Mouse (Mus musculus) forebrain, embryonic 13.5 days (tissue): ENCODE results near the gene Nptn. TPM values are rescaled to one million over a fixed set of nuclear protein-coding genes. Genes with fewer than 3 reads are reported as not detected.

Experiments used
- ATAC-seq: fragments of 200-750 bp; cut with Nextera tagmentation; 2 replicates; pipeline ENCODE4 v1.8.0; 2017
- H3K27ac ChIP-seq: fragments of 300-500 bp; sonication (generic); 2 replicates; pipeline ENCODE4 v1.5.1; 2015; ENCODE audit warnings: inconsistent platforms, mild to moderate bottlenecking, moderate library complexity
- H3K27me3 ChIP-seq: fragments of 300-500 bp; sonication (generic); 2 replicates; pipeline ENCODE4 v1.6.1; 2015; ENCODE audit warnings: mild to moderate bottlenecking, inconsistent platforms
- H3K36me3 ChIP-seq: fragments of 300-500 bp; sonication (generic); 2 replicates; pipeline ENCODE4 v1.6.1; 2015; ENCODE audit warnings: mild to moderate bottlenecking, inconsistent platforms; ENCODE audit not compliant: poor library complexity, severe bottlenecking
- H3K4me1 ChIP-seq: fragments of 300-500 bp; sonication (generic); 2 replicates; pipeline ENCODE4 v1.6.1; 2015; ENCODE audit warnings: inconsistent platforms
- H3K4me2 ChIP-seq: fragments of 300-500 bp; sonication (generic); 2 replicates; pipeline ENCODE4 v1.6.1; 2015; ENCODE audit warnings: inconsistent platforms, mild to moderate bottlenecking, moderate library complexity
- H3K4me3 ChIP-seq: fragments of 300-500 bp; sonication (generic); 2 replicates; pipeline ENCODE4 v1.5.1; 2015; ENCODE audit warnings: mild to moderate bottlenecking, inconsistent platforms
- H3K9ac ChIP-seq: fragments of 300-500 bp; sonication (generic); 2 replicates; pipeline ENCODE4 v1.6.1; 2015; ENCODE audit warnings: mild to moderate bottlenecking, inconsistent platforms
- H3K9me3 ChIP-seq: fragments of 300-500 bp; sonication (generic); replicated peaks from 2 replicates; pipeline ENCODE4 v1.6.1; 2016; ENCODE audit warnings: inconsistent platforms
- WGBS: fragments of 180-500 bp; shearing (Covaris S2); methylation state at CpG from one replicate; pipeline ENCODE4 v1.1.7; 2015; 5-methylcytosine and 5-hydroxymethylcytosine counted together
- polyA plus RNA-seq: library from polyadenylated mRNA; unstranded; fragments of >200 nt; fragmentation: Nextera tagmentation; extraction: Ambion mirVana; gene quantifications from 2 replicates; pipeline ENCODE4 v1.2.1, GENCODE M21; 2015

Nptn gene
- polyA plus RNA-seq, 1 experiment from 2014 or later, result 79.8 TPM

- Histone ChIP-seq H3K4me1 (no peaks in the 10 kb centered on the region), H3K27ac (no peak overlapping the region), H3K27me3 (no peaks in the 10 kb centered on the region), H3K4me2 (no peak overlapping the region), H3K9ac (no peak overlapping the region), H3K9me3 (no peaks in the 10 kb centered on the region), H3K4me3 (no peak overlapping the region), H3K36me3 (peaks cover 10% of the 10 kb centered on the region)
- ATAC-seq, result no peak
- WGBS, result 79% methylated on average over 2 of the region's 2 CpGs
Measured at GRCm38 (mm10) chr9:58627197-58627596, 45.2 kb downstream of the Nptn start.

DNA sequence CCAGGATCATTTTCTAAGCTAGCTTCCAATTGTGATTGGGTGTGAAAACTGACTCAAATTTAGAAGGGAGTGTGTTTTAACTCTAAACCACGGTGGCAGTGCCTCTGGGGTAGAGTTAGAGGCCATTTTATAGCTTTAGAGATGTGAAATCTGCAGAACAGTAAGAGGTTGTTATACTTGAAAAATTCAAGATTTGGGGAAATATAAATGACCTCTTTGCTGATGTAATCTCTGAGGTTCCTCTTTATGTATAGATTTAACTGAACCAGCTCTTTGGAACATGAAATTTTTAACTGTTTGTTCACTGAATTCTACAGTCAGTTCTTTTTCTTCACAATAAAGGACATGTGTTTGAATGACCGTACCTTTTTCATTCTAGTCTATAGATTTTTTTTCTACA is 48.4 kb downstream of the Nptn start:
- peaks cover 16% of the 10 kb centered on the region for H3K36me3 ChIP-seq
- no peak overlapping the region for H3K27ac ChIP-seq
- no peaks in the 10 kb centered on the region for H3K27me3 ChIP-seq
- ATAC-seq, result no peak
- no peaks in the 10 kb centered on the region for H3K4me1 ChIP-seq
- H3K9ac ChIP-seq, result no peak overlapping the region
- 82% methylated on average over 2 of the region's 2 CpGs for WGBS
- no peak overlapping the region for H3K4me3 ChIP-seq
- H3K9me3 ChIP-seq, result no peaks in the 10 kb centered on the region
- no peak overlapping the region for H3K4me2 ChIP-seq

GRCm38 (mm10) chr9:58648406-58649264 is 66.6 kb downstream of the Nptn start:
- Histone ChIP-seq H3K27me3 (no peaks in the 10 kb centered on the region), H3K4me3 (no peak overlapping the region), H3K27ac (no peak overlapping the region), H3K9me3 (no peaks in the 10 kb centered on the region), H3K4me1 (peaks cover 4% of the 10 kb centered on the region; the same call in 1 of the 2 replicates), H3K36me3 (peaks cover 20% of the 10 kb centered on the region), H3K4me2 (no peak overlapping the region), H3K9ac (no peak overlapping the region)
- WGBS, result 54% methylated on average over 6 of the region's 6 CpGs
- ATAC-seq, result no peak

DNA sequence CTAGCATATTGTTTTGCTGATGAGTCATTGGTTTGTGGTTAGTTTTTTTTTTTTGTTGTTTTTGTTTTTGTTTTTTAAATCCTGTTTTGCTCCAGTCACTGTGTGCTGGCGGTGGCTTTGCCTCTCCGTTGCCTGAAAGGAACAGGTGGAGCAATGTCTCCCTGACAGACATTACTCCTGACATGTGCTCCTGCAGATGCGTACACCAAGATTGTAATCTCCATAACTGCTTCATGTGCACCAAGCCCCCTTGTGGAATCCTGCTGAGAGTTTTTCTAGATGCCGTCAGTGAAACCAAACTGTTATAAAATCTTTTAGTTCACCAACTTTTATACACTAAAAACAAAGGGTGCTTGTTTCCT is 67.2 kb downstream of the Nptn start:
- H3K9ac ChIP-seq, result no peak overlapping the region
- H3K4me3 ChIP-seq, result no peak overlapping the region
- H3K36me3 ChIP-seq, result peaks cover 14% of the 10 kb centered on the region
- H3K4me2 ChIP-seq, result no peak overlapping the region
- H3K4me1 ChIP-seq, result peaks cover 4% of the 10 kb centered on the region; the same call in 1 of the 2 replicates
- no peak overlapping the region for H3K27ac ChIP-seq
- ATAC-seq, result no peak
- no peaks in the 10 kb centered on the region for H3K9me3 ChIP-seq
- WGBS, result 62% methylated on average over 4 of the region's 4 CpGs
- no peaks in the 10 kb centered on the region for H3K27me3 ChIP-seq

- Histone ChIP-seq H3K36me3 (peaks cover 10% of the 10 kb centered on the region; the same call in 1 of the 2 replicates), H3K9me3 (no peaks in the 10 kb centered on the region), H3K4me1 (peaks cover 4% of the 10 kb centered on the region; the same call in 1 of the 2 replicates), H3K4me3 (no peak overlapping the region), H3K27me3 (no peaks in the 10 kb centered on the region), H3K4me2 (no peak overlapping the region), H3K9ac (no peak overlapping the region), H3K27ac (no peak overlapping the region)
- 58% methylated on average over 4 of the region's 4 CpGs for WGBS
- no peak for ATAC-seq
Measured at GRCm38 (mm10) chr9:58651993-58652392, 70.0 kb downstream of the Nptn start.

DNA sequence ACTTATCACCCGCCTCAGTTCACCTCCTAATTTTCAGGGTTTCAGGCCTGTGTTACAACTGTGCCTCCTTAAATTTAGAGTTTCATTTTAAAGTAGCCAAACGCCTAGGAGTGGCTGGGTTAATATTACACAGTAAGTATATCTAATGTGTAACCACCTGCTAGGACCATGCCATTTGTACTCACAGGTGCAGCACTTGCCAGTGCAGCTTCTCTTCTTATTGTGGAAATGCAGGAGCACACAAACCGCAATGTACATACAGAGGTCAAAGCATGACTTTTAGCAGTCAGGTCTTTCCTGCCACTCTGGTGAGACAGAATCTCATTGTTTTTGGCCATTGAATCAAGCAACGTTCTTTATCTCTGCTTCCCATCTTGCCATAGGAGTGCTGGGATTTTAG is 72.5 kb downstream of the Nptn start:
- H3K36me3 ChIP-seq, result peaks cover 20% of the 10 kb centered on the region; the same call in 1 of the 2 replicates
- WGBS, result 81% methylated on average over 4 of the region's 4 CpGs

DNA sequence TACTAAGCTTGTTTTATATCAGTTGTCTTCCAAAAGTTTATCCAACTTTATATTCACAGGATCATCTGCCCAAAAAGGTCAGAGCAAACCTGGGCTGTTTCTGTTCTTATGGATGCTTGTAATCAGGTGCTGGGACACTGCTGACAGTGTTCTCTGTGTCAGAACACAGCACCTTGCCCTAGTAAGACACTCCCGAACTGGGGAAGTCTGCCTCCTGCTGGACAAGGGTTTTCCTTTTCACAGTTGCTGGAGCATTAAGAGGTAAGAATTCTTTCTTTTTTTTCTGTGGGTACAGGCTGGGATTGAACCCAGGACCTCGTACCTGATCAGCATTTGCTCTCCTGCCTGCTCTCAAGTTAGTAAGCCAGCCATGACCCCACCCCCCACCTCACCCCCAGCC is 74.4 kb downstream of the Nptn start:
- Histone ChIP-seq H3K27me3 (no peaks in the 10 kb centered on the region), H3K4me3 (no peak overlapping the region), H3K9me3 (no peaks in the 10 kb centered on the region), H3K9ac (no peak overlapping the region), H3K4me1 (no peaks in the 10 kb centered on the region), H3K36me3 (peaks cover 21% of the 10 kb centered on the region; the same call in 1 of the 2 replicates), H3K27ac (no peak overlapping the region), H3K4me2 (no peak overlapping the region)
- ATAC-seq, result no peak
- WGBS, result 60% methylated on average over 2 of the region's 2 CpGs

More for the DNA sequence above, 72.5 kb downstream of the Nptn start:
- Histone ChIP-seq H3K27me3 (no peaks in the 10 kb centered on the region), H3K4me1 (no peaks in the 10 kb centered on the region), H3K9ac (no peak overlapping the region), H3K27ac (no peak overlapping the region), H3K4me2 (no peak overlapping the region), H3K9me3 (no peaks in the 10 kb centered on the region), H3K4me3 (no peak overlapping the region)
- no peak for ATAC-seq

DNA sequence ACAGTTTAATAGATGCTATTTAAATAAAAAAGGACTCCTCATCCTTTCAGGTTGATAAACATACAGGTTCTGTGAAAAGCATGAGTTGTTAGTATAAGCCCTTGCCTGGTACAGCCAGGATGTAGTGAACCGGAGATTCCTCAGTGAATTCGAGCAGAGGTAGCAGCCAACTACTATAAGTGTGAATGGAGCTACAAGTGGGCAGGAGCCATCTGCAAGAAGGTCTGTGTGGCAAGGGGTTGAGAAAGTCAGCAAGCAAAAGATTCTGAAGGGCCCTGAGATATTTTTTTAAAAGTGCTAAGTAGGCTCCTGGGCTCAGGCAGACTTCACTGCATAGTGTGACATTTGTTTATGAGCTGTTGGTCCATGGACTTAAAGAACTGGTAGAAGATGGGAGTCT is 74.8 kb downstream of the Nptn start:
- no peaks in the 10 kb centered on the region for H3K27me3 ChIP-seq
- H3K4me2 ChIP-seq, result no peak overlapping the region
- no peaks in the 10 kb centered on the region for H3K9me3 ChIP-seq
- 93% methylated on average over 2 of the region's 2 CpGs for WGBS
- ATAC-seq, result no peak
- H3K4me3 ChIP-seq, result no peak overlapping the region
- no peak overlapping the region for H3K9ac ChIP-seq
- H3K27ac ChIP-seq, result no peak overlapping the region
- peaks cover 19% of the 10 kb centered on the region for H3K36me3 ChIP-seq
- H3K4me1 ChIP-seq, result no peaks in the 10 kb centered on the region

- Histone ChIP-seq H3K36me3 (peaks cover 27% of the 10 kb centered on the region), H3K27ac (no peak overlapping the region), H3K4me2 (no peak overlapping the region), H3K27me3 (no peaks in the 10 kb centered on the region), H3K9me3 (no peaks in the 10 kb centered on the region), H3K9ac (no peak overlapping the region), H3K4me1 (no peaks in the 10 kb centered on the region), H3K4me3 (no peak overlapping the region)
- ATAC-seq, result no peak
- WGBS, result 92% methylated on average over 5 of the region's 5 CpGs
Measured at GRCm38 (mm10) chr9:58657735-58658512, 75.9 kb downstream of the Nptn start.

DNA sequence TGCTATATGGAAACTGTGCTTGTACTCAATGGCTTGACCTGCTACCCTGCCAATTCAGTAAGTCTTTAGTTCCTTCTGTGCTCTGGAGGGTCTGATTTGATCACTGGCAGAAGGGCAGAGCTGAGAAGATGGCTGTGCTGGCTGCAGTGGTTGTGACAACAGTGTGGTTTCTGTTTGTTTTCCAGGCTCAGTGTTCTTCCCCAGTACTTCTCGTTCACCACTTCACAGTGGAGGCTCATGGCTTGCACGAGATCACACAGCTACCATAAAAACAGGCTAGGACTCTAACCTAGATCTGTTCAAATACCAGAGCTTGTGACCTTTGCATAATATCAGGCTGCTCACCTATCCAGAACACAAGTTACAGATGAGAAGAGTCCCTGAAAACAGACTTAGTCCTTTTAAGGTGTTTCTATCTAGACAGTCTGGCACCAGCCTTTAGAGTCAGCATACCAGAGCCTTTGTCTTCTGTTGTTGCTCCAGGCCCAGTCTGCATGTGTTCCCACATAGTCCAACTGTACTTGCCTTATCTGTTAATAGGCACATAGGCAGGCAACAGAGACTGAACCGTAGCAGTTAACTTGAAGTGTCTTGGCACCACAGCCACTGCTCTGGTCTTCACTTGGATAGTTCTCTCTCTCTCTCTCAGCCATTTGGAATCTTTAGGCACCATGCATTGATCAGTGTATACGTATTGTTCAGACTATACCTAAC is 76.7 kb downstream of the Nptn start:
- Histone ChIP-seq H3K27ac (no peak overlapping the region), H3K4me2 (no peak overlapping the region), H3K27me3 (no peaks in the 10 kb centered on the region), H3K9ac (no peak overlapping the region), H3K36me3 (peaks cover 27% of the 10 kb centered on the region), H3K4me1 (no peaks in the 10 kb centered on the region), H3K4me3 (no peak overlapping the region), H3K9me3 (no peaks in the 10 kb centered on the region)
- 94% methylated on average over 4 of the region's 4 CpGs for WGBS
- ATAC-seq, result no peak

GRCm38 (mm10) chr9:58659331-58659730 is 77.3 kb downstream of the Nptn start:
- H3K4me2 ChIP-seq, result no peak overlapping the region
- peaks cover 27% of the 10 kb centered on the region for H3K36me3 ChIP-seq
- no peak overlapping the region for H3K9ac ChIP-seq
- H3K9me3 ChIP-seq, result no peaks in the 10 kb centered on the region
- no peak overlapping the region for H3K27ac ChIP-seq
- H3K4me3 ChIP-seq, result no peak overlapping the region
- no peaks in the 10 kb centered on the region for H3K27me3 ChIP-seq
- no peak for ATAC-seq
- H3K4me1 ChIP-seq, result no peaks in the 10 kb centered on the region
- 88% methylated on average over 3 of the region's 3 CpGs for WGBS

GRCm38 (mm10) chr9:58659989-58660388 is 77.9 kb downstream of the Nptn start:
- Histone ChIP-seq H3K27ac (no peak overlapping the region), H3K9me3 (no peaks in the 10 kb centered on the region), H3K4me3 (no peak overlapping the region), H3K36me3 (peaks cover 27% of the 10 kb centered on the region), H3K9ac (no peak overlapping the region), H3K4me2 (no peak overlapping the region), H3K27me3 (no peaks in the 10 kb centered on the region), H3K4me1 (no peaks in the 10 kb centered on the region)
- ATAC-seq, result no peak
- WGBS, result 92% methylated on average over 9 of the region's 9 CpGs
